Mouse (Mus musculus) spleen, postnatal 14 days (tissue): ENCODE results near the gene Sipa1l1.
A peak's percentile ranks its signal among the peaks of the same experiment; 100 is the strongest.

Source experiments
- DNase-seq, 2 experiments: peaks; one replicate each; pipeline ENCODE4 v3.0.0; 2021 to 2022; ENCODE audit warnings: low spot score in 2 of 2

Gene Sipa1l1

GRCm38 (mm10) chr12:82208611-82209010 lies 39.5 kb downstream of the Sipa1l1 start:
- no peak for DNase-seq

- DNase-seq = no peak
Measured at GRCm38 (mm10) chr12:82209753-82210152, 40.6 kb downstream of the Sipa1l1 start.

- no peak for DNase-seq
Measured at GRCm38 (mm10) chr12:82213056-82213455, 43.9 kb downstream of the Sipa1l1 start.

GRCm38 (mm10) chr12:82214916-82215315 lies 45.8 kb downstream of the Sipa1l1 start:
- no peak for DNase-seq

GRCm38 (mm10) chr12:82216801-82217553 lies 47.9 kb downstream of the Sipa1l1 start:
- DNase-seq = no peak

- no peak for DNase-seq
Measured at GRCm38 (mm10) chr12:82218201-82218600, 49.1 kb downstream of the Sipa1l1 start.

- DNase-seq = no peak
Measured at GRCm38 (mm10) chr12:82220367-82221089, 51.4 kb downstream of the Sipa1l1 start.

GRCm38 (mm10) chr12:82223126-82223815 lies 54.2 kb downstream of the Sipa1l1 start:
- no peak for DNase-seq

GRCm38 (mm10) chr12:82224848-82225247 lies 55.7 kb downstream of the Sipa1l1 start:
- no peak for DNase-seq

GRCm38 (mm10) chr12:82225278-82225677 lies 56.2 kb downstream of the Sipa1l1 start:
- DNase-seq = no peak

- peak in 1 of 2 experiments; percentile 17 for DNase-seq
Measured at GRCm38 (mm10) chr12:82225751-82226228, 56.7 kb downstream of the Sipa1l1 start.

- DNase-seq = no peak
Measured at GRCm38 (mm10) chr12:82226311-82227066, 57.4 kb downstream of the Sipa1l1 start.

GRCm38 (mm10) chr12:82230127-82230526 lies 61.0 kb downstream of the Sipa1l1 start:
- no peak for DNase-seq

- DNase-seq = no peak
Measured at GRCm38 (mm10) chr12:82231191-82231590, 62.1 kb downstream of the Sipa1l1 start.

GRCm38 (mm10) chr12:82233177-82233576 lies 64.1 kb downstream of the Sipa1l1 start:
- no peak for DNase-seq

- no peak for DNase-seq
Measured at GRCm38 (mm10) chr12:82234463-82235223, 65.5 kb downstream of the Sipa1l1 start.

- DNase-seq = no peak
Measured at GRCm38 (mm10) chr12:82237095-82237494, 68.0 kb downstream of the Sipa1l1 start.

GRCm38 (mm10) chr12:82237946-82238345 lies 68.8 kb downstream of the Sipa1l1 start:
- no peak for DNase-seq

GRCm38 (mm10) chr12:82240674-82241073 lies 71.6 kb downstream of the Sipa1l1 start:
- no peak for DNase-seq

GRCm38 (mm10) chr12:82245219-82245618 lies 76.1 kb downstream of the Sipa1l1 start:
- no peak for DNase-seq

GRCm38 (mm10) chr12:82246422-82246821 lies 77.3 kb downstream of the Sipa1l1 start:
- no peak for DNase-seq
